Mouse (Mus musculus): Measurements from ENCODE around the gene Zfp654.

DNA sequence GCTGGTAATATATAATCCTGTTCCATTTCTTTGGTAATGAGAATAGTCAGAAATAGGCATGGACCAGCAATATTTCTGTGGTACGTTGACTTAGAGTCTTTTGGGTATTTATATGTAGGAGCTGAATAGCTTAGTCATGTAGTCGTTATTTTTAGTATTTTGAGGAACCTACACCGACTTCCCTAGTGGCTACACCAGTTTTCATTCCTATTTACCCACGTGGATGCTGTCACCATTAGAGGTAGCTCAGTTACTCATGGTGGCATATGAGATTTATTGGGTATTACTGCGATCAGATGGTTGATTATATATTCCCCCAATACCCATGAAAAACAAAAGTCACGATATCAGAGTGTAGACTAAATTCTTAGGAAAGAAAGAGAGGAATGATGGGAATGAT is 95.1 kb downstream of the Zfp654 start:
- TF ChIP-seq CTCF (IDR thresholded peaks at IDR 0.05; ENCODE audit: low read depth) (no peak), EP300 (IDR thresholded peaks at IDR 0.05; ENCODE audit: low read depth) (no peak)
